Mouse (Mus musculus): ENCODE data around the gene Syce3.

The Syce3 gene

DNA sequence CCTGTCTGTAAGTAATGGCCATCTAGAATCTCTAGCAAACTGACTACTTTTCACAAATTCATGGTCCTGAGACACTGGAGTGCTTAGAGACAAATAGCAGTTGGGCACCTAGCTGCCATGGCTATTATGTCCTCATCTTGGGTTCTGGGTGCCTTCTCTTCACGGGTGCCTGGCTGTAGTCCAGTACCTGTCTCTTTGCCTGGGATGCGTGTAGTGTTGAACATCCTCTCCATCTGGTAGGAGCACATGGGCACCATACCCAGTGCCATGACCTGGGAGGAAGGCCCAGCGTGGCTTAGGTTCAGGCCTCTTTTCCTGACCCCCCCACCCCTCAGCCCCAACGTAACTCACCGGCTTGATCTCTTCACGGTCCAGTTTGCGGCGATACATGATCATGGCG, 11.6 kb upstream of the Syce3 start:
- DNase-seq: no peak

DNA sequence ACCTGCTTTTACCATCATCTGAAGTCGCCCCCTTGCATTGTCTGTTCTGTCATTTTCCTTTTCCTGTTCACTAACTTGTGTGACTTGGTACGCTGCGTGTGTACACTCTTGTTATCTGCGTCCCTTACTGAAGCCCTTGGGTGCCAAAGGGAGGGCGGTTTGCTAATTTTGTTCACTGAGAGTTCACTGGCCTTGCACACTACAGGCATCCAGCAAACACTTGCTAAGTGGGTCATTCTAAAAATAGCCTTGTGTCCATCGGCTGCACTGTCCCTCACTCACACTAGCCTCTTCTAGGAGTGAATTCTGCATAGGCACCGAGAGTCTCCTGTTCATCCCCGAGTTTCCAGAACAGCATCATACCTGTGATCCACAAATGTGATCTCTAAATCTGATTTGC, 5.0 kb upstream of the Syce3 start:
- no peak for DNase-seq

DNA sequence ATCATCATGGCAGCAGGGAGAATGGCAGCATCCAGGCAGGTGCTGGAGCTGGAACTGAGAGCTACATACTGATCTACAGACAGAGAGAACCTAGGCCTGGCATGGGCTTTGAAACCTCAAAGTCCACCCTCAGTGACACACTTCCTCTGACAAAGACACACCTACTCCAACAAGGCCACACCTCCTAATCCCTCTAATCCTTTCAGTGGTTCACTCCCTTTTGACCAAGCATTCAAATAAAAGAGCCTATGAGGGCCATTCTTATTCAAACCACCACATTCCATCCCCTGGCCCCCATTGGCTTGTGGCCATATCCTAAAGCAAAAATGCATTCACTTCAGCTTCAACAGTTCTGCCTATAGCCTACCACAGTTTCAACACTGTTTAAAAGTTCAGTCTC, 3.6 kb downstream of the Syce3 start:
- no peak for DNase-seq

DNA sequence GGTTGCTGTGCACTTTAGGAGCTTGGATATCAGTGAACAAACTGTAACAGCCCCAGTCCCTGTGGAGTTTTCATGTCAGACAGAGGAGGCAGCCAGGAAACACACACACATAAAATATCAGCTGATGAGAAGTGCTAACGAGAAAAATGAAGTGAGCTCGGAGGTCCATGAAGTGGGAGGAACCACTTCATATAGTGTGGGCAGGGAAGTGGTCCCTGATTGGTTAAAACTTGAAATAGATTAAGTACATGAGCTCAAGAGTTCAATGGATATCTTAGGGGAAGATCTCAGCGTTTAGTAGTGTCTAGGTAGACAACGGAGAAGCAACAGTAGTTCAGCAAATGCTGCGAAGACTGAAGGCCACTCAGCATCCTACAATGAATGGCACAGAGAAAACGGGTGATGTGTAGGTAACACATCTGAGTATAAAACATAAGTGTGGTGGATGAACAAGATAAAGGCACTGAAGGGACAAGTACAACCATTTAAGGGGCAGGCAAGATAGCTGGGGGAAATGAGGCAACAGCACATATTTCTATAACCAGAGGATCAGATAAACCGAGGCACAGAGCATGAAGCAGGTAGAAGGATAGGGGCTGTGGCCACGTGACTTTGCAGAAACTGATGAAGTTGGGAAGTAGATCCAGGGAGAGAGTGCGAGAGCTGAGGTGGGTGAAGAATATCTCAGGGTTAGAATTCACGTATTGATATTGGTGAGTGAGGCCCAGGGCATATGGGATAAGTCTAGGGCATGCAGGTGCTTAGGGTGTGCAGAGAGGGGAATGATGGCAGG, 5.3 kb downstream of the Syce3 start:
- DNase-seq: no peak

DNA sequence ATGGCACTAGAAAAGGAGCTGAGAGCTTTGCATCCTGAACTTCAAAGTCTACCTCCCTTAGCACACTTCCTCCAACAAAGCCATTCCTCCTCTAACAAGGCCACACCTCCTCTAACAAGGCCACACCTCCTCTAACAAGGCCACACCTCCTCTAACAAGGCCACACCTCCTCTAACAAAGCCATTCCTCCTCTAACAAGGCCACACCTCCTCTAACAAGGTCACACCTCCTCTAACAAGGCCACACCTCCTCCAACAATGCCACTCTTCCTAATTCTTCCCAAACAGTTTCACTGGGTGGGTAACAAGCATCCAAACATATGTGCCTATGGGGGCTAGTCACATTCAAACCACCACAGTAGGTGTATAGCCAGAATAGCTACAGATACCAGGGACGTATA, 7.8 kb downstream of the Syce3 start:
- DNase-seq: no peak

DNA sequence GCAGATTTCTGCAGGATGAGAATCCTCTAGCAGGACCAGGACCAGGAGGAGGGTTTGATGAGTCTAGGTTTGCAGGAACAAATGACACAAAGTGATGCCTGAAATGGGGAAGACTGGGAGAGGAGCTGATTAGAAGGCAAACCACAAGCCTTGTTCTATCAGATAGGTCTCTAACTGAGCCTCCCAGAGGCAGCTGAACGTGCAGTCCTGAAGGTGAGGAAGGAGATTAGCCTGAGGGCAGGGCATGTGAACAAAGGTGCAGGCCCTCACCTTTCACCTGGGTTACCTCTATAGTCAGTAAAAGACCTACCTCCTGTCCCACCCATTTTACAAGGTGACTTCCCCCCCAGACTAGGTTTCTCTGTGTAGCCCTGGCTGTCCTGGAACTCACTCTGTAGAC, 10.6 kb downstream of the Syce3 start:
- DNase-seq: no peak

DNA sequence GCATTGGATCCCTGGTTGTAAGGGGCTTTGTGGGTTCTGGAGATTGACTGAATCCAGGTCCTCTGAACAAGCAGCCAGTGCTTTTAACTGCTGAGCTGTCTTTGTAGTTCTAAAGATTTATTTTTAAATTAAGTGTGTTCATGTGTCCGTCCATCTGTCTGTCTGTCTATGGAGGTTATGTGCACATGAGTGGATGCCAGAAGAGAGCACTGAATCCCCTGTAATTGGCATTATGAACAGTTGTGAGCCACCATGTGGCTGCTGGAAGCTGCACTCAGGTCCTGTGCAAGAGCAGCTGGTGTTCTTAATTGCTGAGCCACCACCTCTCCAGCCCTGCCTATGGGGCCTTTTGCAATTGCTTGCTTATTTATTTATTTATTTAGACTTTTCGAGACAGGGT, 12.2 kb downstream of the Syce3 start:
- no peak for DNase-seq

DNA sequence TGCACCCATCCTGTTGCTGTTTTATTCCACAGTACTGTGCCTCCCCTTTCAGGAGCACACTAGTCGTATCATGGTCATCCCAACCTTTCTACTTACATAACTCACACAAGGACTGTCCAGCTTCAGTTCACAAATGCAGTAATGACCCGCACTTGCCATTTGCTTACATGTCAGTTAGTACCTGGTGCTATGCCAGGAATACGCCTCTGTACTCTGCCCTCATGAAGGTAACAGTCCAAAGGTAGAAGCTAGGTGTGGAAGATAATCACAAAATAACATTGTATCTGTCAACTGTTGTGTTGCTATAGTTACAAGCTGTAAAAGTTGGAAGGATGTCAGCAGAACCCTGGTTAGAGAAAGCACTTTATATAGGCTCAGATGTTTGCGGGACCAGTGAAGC, 13.4 kb downstream of the Syce3 start:
- no peak for DNase-seq

DNA sequence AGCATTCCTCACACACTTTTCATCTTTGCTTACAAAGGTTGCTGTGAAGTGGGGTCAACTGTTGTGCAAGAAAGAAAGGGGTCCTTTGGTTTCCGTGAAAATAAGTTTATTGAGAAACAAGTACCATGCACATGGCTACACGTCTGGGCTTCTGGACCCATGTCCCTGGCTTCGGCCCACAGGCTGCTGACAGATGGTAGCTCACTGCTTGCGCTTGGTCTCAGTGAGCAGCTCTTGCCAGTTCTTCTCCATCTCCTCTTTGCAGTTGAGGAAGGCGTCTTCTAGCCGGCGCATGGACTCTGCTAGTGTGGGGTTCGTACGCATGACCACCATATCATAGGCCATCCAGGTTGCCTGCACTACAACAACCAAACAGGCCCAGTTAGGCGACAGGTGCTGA, 20.2 kb downstream of the Syce3 start:
- DNase-seq: no peak

DNA sequence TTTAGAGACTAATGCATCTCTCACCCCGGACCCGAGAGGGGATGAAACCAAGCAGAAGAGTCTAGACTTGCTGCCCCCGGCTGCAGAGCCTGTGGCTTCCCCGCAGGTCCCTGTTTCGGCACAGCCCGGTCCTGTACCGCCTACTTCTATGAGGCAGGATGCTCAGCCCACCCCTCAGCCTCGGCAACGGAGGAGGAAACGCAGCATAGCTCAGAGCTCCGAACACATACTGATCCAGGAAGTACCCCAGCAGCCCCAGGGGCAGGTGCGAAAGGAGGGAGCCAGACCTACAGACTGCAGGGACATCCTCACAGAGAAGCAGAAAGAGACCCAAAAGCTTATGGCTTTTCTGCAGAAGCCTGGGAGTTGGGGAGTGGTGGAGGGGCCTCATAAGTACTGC, 23.2 kb downstream of the Syce3 start:
- DNase-seq: no peak

DNA sequence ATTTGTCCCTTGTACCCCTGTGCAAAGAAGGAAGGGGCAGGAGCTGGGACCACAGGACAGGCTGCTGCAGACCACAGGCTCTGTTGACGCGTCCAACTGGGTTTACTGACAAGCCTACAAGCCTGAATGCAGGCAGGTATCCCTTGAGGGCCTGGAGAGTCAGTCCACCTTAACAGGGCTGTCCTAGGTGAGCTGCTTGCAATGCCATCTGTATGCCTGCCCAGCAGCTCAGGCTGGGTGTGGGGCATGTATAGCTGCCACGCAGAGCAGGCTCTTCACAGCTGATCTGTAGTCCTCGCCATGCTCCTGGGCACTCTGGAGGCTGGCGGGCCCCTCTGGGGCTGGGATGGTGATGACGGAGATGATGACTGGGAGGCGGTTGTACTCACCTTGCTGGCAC, 25.7 kb downstream of the Syce3 start, which contains the start of gene Klhdc7b:
Gene Klhdc7b (plus strand): TSS at position 301 of the 400 bp plus-strand sequence.
- no peak for DNase-seq

DNA sequence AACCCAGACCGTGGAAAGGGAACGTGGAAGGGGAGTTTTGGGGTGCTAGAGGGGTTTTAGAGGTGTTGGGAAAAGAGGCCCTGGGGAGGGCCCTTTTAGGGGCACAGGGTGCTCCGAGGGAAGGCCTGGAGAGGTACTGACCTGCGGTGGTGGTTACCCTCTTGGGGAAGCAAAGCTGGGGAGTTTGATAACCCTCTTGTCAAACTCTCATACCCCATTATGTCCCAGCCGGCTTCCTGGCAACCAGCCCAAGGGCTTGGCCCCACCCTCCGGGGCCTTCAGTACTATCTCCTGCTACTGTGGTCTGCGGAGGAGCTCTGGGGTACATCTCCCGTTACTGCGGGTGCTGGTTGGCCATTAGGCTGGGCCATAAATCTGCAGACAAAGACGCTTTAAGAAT, 30.9 kb downstream of the Syce3 start:
- DNase-seq: no peak

DNA sequence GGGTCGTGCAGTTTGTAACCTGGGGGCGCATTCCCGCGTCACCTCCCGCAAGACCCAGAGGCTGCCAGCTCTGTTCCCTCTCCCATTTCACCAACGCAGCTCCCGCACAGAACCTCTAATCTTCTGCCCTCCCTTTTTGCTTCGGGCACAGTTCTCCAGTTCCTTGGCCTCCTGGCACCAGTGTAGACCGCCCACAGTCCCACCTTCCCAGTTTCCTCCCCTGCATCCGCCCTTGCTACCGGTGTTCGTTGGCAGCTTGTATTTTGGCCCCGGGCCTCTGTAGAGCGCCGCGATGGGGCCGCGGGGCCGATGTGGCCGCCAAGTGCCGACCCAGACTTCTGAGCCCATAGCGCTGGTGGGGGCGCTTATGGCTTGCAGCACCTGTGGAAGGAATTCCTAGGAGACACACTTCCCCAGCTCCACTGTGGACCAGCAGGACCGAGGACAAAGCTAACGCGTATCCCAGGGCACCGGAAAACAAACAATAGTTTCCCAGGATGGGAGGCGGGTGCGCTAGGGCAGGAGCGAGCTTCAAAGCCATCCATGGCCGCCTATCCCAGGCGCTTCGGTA, 31.4 kb downstream of the Syce3 start, which contains the start of gene Odf3b:
Gene Odf3b (minus strand): TSS at position 452 of the 571 bp plus-strand sequence.
- no peak for DNase-seq

DNA sequence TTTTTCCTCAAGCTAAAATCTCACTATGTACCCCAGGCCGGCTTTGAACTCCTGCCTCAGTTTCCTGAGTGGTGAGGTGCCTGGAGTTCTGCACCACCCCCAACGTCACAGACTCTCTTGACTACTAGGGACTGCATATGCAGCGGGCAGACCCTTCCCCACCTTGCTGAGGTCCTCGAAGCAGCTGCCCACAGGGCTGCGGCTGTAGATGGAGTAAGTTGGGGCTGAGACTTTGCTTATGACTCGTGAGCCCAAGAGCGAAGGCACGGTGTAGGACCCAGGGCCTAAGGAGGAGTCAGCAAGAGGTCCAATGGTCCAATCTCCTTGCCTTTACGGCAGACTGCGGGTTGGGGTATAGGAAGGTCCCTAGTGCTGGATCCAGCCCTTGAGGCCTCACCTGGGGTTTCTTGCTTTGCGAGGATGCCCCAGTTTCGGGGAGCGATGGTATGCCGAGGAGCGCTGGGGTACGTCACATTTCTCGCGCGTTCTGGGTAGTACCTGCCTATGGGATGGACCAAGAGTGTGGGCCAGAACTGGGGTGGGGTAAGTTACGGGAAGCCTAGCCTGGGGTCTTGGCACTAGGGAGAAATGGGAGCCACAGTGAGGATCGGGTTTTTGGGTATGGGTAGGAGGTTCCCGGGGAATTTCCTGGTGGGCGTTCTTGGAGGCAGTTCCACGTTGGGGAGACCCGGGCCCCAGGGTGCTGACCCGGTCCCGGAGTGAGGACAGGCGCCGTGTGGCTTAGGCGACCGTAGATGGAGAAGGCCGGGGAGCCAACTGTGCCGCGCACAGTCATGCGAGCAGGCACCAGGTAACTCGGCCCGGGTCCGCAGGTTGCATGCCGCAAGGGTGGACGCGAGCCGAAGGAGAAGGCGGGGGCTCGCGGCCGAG, 32.1 kb downstream of the Syce3 start:
- DNase-seq: no peak

DNA sequence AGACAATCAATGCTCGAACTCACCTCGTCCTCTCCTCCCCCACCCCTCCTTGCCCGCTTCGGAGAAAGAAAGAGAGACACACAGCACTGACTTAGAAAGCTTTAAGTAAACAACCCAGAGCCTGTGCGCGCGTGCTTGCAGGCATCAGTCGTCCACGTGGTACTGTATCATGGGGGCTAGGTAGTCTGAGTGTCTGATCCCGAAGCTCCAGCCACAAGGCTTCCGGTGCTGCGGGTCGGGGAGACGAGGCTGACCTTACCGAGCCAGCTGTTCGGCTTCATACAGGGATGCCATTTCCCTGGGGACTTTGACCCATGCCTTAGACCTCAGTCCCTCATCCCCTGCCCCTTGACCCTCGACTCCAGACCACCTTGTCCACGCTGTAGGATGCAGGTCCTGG, 32.9 kb downstream of the Syce3 start:
- DNase-seq: no peak

DNA sequence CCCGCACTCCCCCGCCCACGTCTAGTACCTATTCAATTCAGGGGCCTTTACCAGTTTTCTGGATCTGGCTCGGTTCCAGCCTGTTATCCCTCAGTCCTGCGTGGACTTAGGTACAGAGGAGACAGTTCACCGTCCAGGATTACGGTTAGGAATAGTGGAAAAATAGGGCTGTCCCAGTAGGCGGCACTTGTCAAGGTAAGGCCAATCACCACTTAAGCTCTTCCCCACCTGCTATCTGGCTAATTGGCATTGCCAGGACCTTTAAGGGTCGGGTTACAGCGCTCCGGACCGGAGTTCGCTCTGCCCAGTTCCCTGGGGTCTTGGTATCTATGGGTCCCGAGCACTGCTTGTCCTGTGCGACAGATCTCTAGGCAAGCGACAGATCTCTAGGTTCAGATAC, 33.3 kb downstream of the Syce3 start, which contains the start of gene Tymp:
Gene Tymp (minus strand): TSS at position 83 of the 400 bp plus-strand sequence.
- no peak for DNase-seq

DNA sequence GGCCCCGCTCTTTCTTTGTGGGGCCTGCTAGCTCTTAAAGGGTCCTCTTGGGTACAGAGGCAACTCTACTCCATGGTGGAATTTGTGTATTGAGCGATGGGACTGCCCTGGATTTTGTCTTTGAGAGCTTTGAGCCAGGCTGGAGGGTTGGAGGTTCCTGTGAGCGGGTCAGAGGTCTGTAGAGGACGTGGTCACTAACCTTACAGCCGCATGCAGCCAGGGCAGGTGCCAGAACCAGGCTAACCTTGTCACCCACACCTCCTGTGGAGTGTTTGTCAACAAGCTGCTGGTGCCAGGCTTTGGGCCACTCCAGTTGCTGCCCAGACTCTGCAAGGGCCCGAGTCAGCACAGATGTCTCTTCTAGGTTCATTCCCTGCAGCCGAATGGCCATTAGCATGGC, 34.3 kb downstream of the Syce3 start:
- DNase-seq: no peak

DNA sequence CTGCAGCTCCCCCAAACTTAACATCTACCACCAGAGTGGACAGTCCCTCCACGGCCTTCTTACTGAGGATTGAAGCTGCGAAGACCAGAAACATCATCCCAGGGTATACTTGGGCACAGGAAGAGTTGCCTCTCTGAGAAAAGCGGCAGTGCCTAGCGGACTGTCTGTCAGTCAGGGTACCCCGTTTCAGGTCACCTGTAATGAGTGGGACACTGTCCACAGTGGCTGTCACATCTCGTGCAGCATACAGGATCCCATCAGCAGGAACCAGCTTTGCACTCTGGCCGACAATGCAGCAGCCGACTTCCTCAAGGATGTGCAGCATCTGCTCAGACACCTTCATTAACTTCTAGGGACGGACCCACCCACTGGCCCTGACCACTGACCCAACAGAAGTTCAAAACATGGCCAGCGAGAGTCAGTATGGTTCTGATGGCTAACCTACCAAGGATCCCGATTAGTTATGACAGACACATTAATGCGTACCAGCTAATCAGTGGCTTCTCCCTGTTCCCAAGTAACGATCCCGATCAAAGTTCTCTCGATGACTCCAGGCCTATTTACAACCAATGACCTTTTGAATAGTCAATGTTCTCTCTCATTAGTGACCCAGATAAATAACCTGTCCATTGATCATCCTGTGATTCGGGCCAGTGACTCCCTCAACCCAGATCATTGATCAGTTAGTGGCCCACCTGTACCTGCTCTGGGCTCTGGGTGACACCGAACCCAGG, 35.3 kb downstream of the Syce3 start:
- no peak for DNase-seq

DNA sequence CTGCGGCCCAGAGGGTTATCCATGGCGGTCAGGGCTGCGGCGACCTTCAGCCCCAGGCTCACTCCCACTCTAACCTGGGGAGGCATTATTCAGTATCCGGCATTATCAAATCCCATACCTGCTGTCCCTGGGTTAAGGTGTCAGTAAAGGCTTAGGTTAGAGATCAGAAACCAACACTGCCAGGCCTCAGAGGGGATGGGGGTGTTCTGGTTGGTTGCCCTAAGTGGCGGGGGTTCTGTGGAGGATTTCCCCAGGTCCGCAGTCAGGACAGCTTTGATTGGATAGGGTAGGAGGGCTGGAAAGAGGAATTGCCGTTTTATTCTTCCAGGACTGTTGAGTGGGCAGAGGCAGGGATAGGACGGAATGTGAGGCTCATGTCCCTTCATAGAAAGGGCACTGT, 36.0 kb downstream of the Syce3 start:
- DNase-seq: no peak

DNA sequence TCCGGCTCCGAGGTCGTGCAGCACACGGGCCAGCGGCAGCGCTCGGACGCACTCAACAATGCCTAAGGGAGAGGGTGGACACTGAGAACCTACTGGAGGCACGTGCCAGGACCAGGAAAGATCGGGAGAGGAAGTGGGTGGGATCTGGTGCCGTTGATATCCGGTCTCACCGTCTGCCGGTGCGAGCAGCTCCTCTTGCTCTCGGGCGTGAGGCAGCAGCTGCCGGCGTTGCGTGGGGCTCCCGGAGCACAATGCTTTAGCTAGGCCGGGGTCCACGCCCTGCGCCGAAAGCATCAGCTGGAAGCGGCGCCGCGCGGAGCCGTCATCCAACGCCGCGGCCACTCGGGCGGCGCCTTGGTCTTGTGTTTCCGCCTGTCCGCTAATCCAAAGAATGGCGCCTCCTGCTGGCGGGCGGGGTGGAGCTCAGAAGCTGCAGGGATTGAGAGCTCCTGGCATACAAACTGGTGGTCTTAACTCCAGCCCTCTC, 36.5 kb downstream of the Syce3 start, which contains the start of gene Sco2:
Gene Sco2 (minus strand): TSS at position 85 of the 487 bp plus-strand sequence.
- peak; percentile 93 for DNase-seq

DNA sequence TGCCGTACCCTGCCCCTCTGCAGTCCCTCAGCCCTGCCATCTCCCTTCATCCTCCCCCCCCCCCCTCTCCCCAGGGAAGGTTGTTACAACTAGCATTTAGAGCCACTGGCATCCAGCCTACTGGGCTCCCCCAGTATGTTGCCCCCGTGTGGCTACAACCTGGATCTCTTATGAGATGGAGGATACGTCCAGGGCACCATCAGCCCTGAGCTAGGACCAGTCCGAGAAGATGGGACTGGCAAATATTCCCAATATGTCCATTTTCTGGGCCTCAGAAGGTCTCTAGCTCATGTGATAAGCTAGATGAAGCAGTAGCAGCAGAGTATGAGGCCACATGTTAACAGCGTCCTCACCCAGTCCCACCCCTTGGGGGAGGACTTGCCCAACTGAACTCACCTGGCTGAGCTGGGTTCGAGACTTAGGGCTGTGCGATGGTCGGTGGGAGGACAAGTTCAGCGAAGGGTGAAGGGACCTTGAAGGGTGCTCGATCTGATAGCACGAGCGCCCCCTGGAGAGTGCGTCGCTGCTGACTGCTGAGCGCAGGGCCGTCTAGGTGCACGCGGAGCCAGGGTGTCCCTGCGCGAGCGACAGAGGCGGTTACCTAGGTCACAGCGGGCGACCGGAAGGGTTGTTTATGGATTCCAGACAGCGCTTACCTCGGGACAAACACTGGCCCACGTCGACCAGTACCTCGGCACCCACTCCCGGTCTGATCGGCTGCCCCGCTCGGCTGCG, 37.1 kb downstream of the Syce3 start:
- DNase-seq: peak; percentile 88

DNA sequence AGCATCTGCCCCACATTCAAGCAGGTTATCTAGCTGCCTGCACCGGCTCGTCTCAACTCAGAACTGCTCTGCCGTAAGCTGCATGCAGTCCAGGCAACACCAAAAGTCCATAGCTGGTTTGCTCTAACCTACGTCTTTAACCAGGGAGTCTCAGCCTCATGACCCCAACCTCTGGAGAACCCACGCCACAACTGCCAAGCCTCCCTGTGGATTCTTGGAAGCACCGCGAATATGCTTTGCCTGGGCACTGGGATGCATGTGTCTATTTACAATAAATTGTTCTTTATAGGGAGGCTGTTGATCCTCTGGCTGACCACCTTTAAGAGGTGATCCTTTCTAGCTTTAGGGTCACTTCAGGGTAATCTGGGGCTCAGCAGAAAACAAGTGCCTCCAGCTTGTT, 37.8 kb downstream of the Syce3 start:
- DNase-seq: no peak
